Mouse (Mus musculus) embryonic fibroblast, embryonic 13.5 days (primary cell): ENCODE measurements around the gene Fcgrt. TPM values are rescaled to one million over a fixed set of nuclear protein-coding genes. Genes with fewer than 3 reads are reported as not detected.

Experiments
- H3K27ac ChIP-seq: 2 replicates; pipeline ENCODE4 v1.5.1; 2012; ENCODE audit warnings: low read length, control low read depth, inconsistent platforms; ENCODE audit not compliant: insufficient read depth
- H3K4me1 ChIP-seq: 2 replicates; pipeline ENCODE4 v1.6.1; 2011; ENCODE audit warnings: low read length; ENCODE audit not compliant: control insufficient read depth, insufficient read depth
- H3K4me3 ChIP-seq: 2 replicates; pipeline ENCODE4 v1.5.1; 2011; ENCODE audit warnings: mild to moderate bottlenecking, control low read depth, low read length; ENCODE audit not compliant: insufficient read depth
- CTCF ChIP-seq: IDR thresholded peaks from 2 replicates; pipeline ENCODE4 v1.5.1; 2011; ENCODE audit warnings: mild to moderate bottlenecking, control low read depth, low read length, moderate library complexity, borderline replicate concordance; ENCODE audit not compliant: insufficient read depth
- POLR2A ChIP-seq: IDR thresholded peaks from 2 replicates; pipeline ENCODE4 v1.6.1; 2011; ENCODE audit warnings: low read depth, mild to moderate bottlenecking, control low read depth, low read length, moderate library complexity
- polyA plus RNA-seq: library from polyadenylated mRNA; stranded (reverse); fragments of >200 nt; gene quantifications from 2 replicates; pipeline ENCODE4 v1.2.4, GENCODE M21; 2011; ENCODE audit warnings: low read depth; ENCODE audit not compliant: missing spikeins, insufficient read length

The Fcgrt gene
- polyA plus RNA-seq, 1 experiment, result 64.3 TPM

GRCm38 (mm10) chr7:45050945-45051600, 52.6 kb downstream of the Fcgrt start:
- peak overlapping the region; percentile 94; the same call in 1 of the 2 replicates for H3K27ac ChIP-seq
- H3K4me3 ChIP-seq, result peak overlapping the region; percentile 77
- TF ChIP-seq CTCF, result no peak
- TF ChIP-seq POLR2A, result no peak
- no peaks in the 10 kb centered on the region for H3K4me1 ChIP-seq

- H3K4me3 ChIP-seq, result no peak overlapping the region
- no peak overlapping the region for H3K27ac ChIP-seq
- TF ChIP-seq POLR2A (no peak), CTCF (no peak)
- H3K4me1 ChIP-seq, result no peaks in the 10 kb centered on the region
These were observed 54.6 kb downstream of the Fcgrt start for GRCm38 (mm10) chr7:45048923-45049657.

DNA sequence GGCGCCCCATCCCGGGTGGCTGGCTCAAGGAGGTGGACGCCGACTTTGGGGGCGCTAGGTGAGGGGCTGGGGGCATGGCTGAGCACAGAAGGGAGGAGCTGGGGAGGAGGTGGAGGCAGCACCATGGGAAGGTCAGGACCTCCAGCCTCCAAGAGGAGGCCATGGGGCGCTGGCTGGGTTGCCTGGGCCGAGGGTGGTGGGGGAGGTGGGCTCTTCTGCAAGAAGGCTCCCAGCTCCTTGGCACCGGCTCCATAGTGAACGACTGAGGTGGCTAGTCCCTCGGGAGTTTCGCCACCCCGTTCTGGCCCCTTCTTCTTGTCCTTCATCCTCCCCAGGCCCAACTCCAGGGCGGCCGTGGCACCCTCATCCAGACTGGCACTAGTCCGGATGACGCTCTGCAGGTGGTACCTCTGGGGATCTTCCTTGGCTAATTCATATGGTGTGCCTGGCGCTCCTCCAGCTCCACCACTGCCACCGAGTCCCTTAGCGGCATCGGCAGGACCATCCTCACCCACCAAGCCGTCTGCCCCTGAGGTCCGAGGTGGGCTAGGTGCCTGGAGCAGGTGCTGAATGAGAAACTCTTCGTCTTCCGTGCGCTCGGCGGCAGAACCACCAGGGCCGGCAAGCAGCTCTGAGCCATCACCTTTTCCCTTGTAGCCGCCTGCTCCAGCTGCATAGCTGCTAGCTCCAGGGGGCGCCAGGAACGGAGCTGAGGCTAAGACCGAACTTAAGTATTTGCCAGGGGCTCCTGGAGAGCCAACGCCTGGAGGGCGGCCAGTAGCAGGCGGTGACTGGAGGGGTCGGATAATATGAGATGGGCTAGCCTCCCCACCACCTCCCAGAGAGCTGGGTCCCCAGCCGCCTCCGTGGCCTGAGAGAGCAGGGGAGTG, 55.4 kb downstream of the Fcgrt start:
- no peaks in the 10 kb centered on the region for H3K4me1 ChIP-seq
- no peak overlapping the region for H3K27ac ChIP-seq
- TF ChIP-seq POLR2A (no peak), CTCF (no peak)
- no peak overlapping the region for H3K4me3 ChIP-seq

DNA sequence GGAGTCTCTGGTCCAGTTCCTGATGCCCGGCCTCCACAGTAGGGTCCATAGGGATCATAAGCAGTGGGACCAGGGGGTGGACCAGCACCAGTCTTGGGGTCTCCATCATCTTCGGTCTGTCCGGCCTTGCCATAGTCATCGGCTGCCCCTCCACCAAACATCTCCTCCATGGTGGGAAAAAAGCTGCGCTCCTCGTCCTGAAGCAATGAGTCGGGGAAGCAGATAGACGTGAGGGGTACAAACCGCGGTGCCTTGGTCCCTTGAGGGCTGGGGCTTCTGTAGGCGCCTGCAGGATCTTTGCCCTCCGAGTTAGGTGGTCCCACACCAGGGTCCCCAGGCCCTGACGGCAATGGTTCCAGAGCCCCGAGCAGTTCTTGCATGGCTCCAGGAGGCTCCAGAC, 56.2 kb downstream of the Fcgrt start:
- no peak for TF ChIP-seq POLR2A
- no peak for TF ChIP-seq CTCF
- Histone ChIP-seq H3K4me1 (no peaks in the 10 kb centered on the region), H3K4me3 (no peak overlapping the region), H3K27ac (no peak overlapping the region)

- Histone ChIP-seq H3K4me3 (no peak overlapping the region), H3K27ac (no peak overlapping the region), H3K4me1 (no peaks in the 10 kb centered on the region)
- TF ChIP-seq POLR2A (no peak), CTCF (no peak)
These were observed 56.7 kb downstream of the Fcgrt start for GRCm38 (mm10) chr7:45046853-45047350.

GRCm38 (mm10) chr7:45045741-45046140, 57.9 kb downstream of the Fcgrt start:
- H3K27ac ChIP-seq, result no peak overlapping the region
- no peaks in the 10 kb centered on the region for H3K4me1 ChIP-seq
- no peak overlapping the region for H3K4me3 ChIP-seq
- no peak for TF ChIP-seq CTCF
- no peak for TF ChIP-seq POLR2A

GRCm38 (mm10) chr7:45043307-45043706, 60.3 kb downstream of the Fcgrt start:
- Histone ChIP-seq H3K27ac (no peak overlapping the region), H3K4me1 (no peaks in the 10 kb centered on the region), H3K4me3 (no peak overlapping the region)
- TF ChIP-seq POLR2A, result no peak
- TF ChIP-seq CTCF, result no peak

Other genes with a start within 250 kb of the Fcgrt start
- gene Pnkp, start 246.7 kb downstream of the Fcgrt start, polyA plus RNA-seq, result 24.7 and 30.6 TPM in 2 replicates
- 144 and 160 TPM in 2 replicates for gene Ptov1, start 234.1 kb downstream of the Fcgrt start, polyA plus RNA-seq
- gene Med25, start 211.1 kb downstream of the Fcgrt start, polyA plus RNA-seq, result 33.4 and 42.8 TPM in 2 replicates
- 11.1 and 11.5 TPM in 2 replicates for gene Fuz, start 207.8 kb downstream of the Fcgrt start, polyA plus RNA-seq
- gene Ap2a1, start 174.4 kb downstream of the Fcgrt start, polyA plus RNA-seq, result 129 and 132 TPM in 2 replicates
- not detected in 2 replicates for gene Tsks, start 160.6 kb downstream of the Fcgrt start, polyA plus RNA-seq
- gene Cpt1c, start 129.0 kb downstream of the Fcgrt start, polyA plus RNA-seq, result 68.9 and 82.5 TPM in 2 replicates
- gene Prmt1, start 117.3 kb downstream of the Fcgrt start, polyA plus RNA-seq, result 403 and 439 TPM in 2 replicates
- gene Irf3, start 106.2 kb downstream of the Fcgrt start, polyA plus RNA-seq, result 62.2 and 75.1 TPM in 2 replicates
- 31.8 and 37.1 TPM in 2 replicates for gene Bcl2l12, start 105.1 kb downstream of the Fcgrt start, polyA plus RNA-seq
- 75.4 and 79.8 TPM in 2 replicates for gene Scaf1, start 87.5 kb downstream of the Fcgrt start, polyA plus RNA-seq
- 83.0 and 116 TPM in 2 replicates for gene Rras, start 85.9 kb downstream of the Fcgrt start, polyA plus RNA-seq
- 15.4 and 16.9 TPM in 2 replicates for gene Prr12, start 51.0 kb downstream of the Fcgrt start, polyA plus RNA-seq
- gene Nosip, start 41.4 kb downstream of the Fcgrt start, polyA plus RNA-seq, result 33.0 and 38.0 TPM in 2 replicates
- gene Prrg2, start 41.2 kb downstream of the Fcgrt start, polyA plus RNA-seq, result 15.1 and 17.5 TPM in 2 replicates
- 439 and 601 TPM in 2 replicates for gene Rcn3, start 11.6 kb downstream of the Fcgrt start, polyA plus RNA-seq
- gene Rps11, start 20.6 kb upstream of the Fcgrt start, polyA plus RNA-seq, result 1,929 and 1,977 TPM in 2 replicates
- gene Rpl13a, start 24.9 kb upstream of the Fcgrt start, polyA plus RNA-seq, result 3,288 and 3,370 TPM in 2 replicates
- 1.8 TPM in 2 replicates for gene Gm45713, start 32.4 kb upstream of the Fcgrt start, polyA plus RNA-seq
- gene Flt3l, start 32.6 kb upstream of the Fcgrt start, polyA plus RNA-seq, result 9.4 and 17.1 TPM in 2 replicates
- gene Pih1d1, start 50.5 kb upstream of the Fcgrt start, polyA plus RNA-seq, result 45.6 and 56.2 TPM in 2 replicates
- 24.9 and 25.0 TPM in 2 replicates for gene Aldh16a1, start 50.7 kb upstream of the Fcgrt start, polyA plus RNA-seq
- 0.28 and 0.58 TPM in 2 replicates for gene Slc17a7, start 60.1 kb upstream of the Fcgrt start, polyA plus RNA-seq
- gene Gfy, start 75.7 kb upstream of the Fcgrt start, polyA plus RNA-seq, result not detected in 2 replicates
- not detected in 2 replicates for gene Pth2, start 77.1 kb upstream of the Fcgrt start, polyA plus RNA-seq
- gene Ccdc155, start 101.0 kb upstream of the Fcgrt start, polyA plus RNA-seq, result not detected in 2 replicates
- gene Dkkl1, start 108.3 kb upstream of the Fcgrt start, polyA plus RNA-seq, result not detected in 2 replicates
- 79.9 and 94.3 TPM in 2 replicates for gene Tead2, start 111.9 kb upstream of the Fcgrt start, polyA plus RNA-seq
- 0.86 TPM in 1 of 2 replicates, not detected in the other for gene Cd37, start 135.3 kb upstream of the Fcgrt start, polyA plus RNA-seq
- not detected in 2 replicates for gene Slc6a16, start 137.2 kb upstream of the Fcgrt start, polyA plus RNA-seq
- not detected in 2 replicates for gene Slc6a21, start 173.7 kb upstream of the Fcgrt start, polyA plus RNA-seq
- 9.8 and 12.8 TPM in 2 replicates for gene Trpm4, start 229.9 kb upstream of the Fcgrt start, polyA plus RNA-seq
- gene Hrc, start 231.4 kb upstream of the Fcgrt start, polyA plus RNA-seq, result not detected in 2 replicates